Mouse (Mus musculus) kidney, adult 2 months (tissue): ENCODE measurements at regions not wholly inside any gene's neighbourhood (a gene's known extent, or its start where the extent isn't known, plus 50 kb on each side); places are given as distances from the start of the nearest gene placed in this dataset.
A peak's percentile ranks its signal among the peaks of the same experiment; 100 is the strongest.

Experiments used
- DNase-seq: peaks from one replicate; pipeline ENCODE4 v3.0.0; 2021
- H3K27ac ChIP-seq: fragments of 200-500 bp; 2 replicates; pipeline ENCODE4 v1.5.1; 2012; ENCODE audit warnings: low read depth, low read length, control low read depth, inconsistent platforms; ENCODE audit not compliant: insufficient read depth
- H3K27me3 ChIP-seq: fragments of 200-500 bp; replicated peaks from 2 replicates; pipeline ENCODE4 v1.6.1; 2012; ENCODE audit warnings: mild to moderate bottlenecking, moderate library complexity, low read length, inconsistent platforms; ENCODE audit not compliant: control insufficient read depth, insufficient read depth
- H3K36me3 ChIP-seq: fragments of 200-500 bp; 2 replicates; pipeline ENCODE4 v1.6.1; 2012; ENCODE audit warnings: mild to moderate bottlenecking, moderate library complexity, low read length, inconsistent platforms; ENCODE audit not compliant: control insufficient read depth, insufficient read depth
- H3K4me1 ChIP-seq: fragments of 200-500 bp; 2 replicates; pipeline ENCODE4 v1.6.1; 2011; ENCODE audit warnings: low read length; ENCODE audit not compliant: control insufficient read depth, insufficient read depth
- H3K4me3 ChIP-seq: fragments of 200-500 bp; 2 replicates; pipeline ENCODE4 v1.5.1; 2011; ENCODE audit warnings: mild to moderate bottlenecking, low read depth, low read length, control low read depth; ENCODE audit not compliant: insufficient read depth
- CTCF ChIP-seq: fragments of 200-500 bp; conservative IDR thresholded peaks from 2 replicates; pipeline ENCODE4 v1.5.1; 2011; ENCODE audit warnings: low read depth, mild to moderate bottlenecking, control low read depth, low read length, moderate library complexity, mixed read lengths; ENCODE audit not compliant: insufficient read depth, insufficient read length
- POLR2A ChIP-seq: fragments of 200-500 bp; IDR thresholded peaks from one replicate; pipeline ENCODE4 v1.6.1; 2011; ENCODE audit warnings: low read depth, low read length, control low read depth
- WGBS: fragments of 180-500 bp; shearing (Covaris S2); methylation state at CpG from one replicate; pipeline ENCODE4 v1.1.7; 2018; 5-methylcytosine and 5-hydroxymethylcytosine counted together

DNA sequence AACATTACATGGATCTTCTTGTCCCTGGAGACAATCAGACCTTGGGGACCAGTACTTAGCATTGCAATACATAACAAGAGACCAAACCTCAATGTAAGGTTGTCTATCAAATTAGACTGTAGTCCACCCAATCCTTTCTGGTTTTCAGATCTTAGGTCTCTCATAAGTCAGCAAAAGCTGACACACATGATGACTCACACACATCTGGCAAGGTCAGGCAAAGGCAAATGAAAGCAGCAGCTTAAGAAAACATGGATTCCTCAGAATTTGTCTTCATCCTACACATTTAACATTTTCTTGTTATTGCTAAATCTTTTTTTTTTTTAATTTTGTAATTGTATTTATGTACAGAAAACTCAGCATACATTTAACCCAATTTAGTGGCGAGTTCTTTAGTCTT is 52.0 kb downstream of the Gm11983 start:
- no peaks in the 10 kb centered on the region for H3K36me3 ChIP-seq
- WGBS: 94% methylated on average over 1 of the region's 1 CpGs
- H3K4me1 ChIP-seq: no peaks in the 10 kb centered on the region
- no peak overlapping the region for H3K4me3 ChIP-seq
- H3K27me3 ChIP-seq: no peaks in the 10 kb centered on the region
- DNase-seq: no peak
- TF ChIP-seq POLR2A (no peak), CTCF (no peak)
- H3K27ac ChIP-seq: no peak overlapping the region

DNA sequence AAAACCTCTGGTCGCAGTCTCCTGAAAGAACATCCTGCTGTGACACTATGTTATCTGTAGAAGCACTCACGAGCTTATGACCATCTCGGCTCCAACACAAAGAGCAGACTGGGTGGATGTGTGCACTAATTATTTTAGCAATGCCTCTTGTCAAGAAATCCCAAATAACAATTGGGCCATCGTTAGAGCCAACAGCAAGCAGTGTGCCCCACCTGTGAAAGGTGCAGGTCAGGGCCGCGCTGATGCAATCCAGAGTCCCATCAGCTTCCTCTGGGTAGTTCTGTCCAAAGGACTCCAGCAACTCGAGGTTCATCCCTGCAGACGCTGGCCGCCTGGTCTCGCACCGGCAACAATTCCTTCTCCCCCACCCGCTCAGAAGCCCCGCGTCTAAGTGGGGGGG is 54.6 kb downstream of the Gm11983 start:
- Histone ChIP-seq H3K27ac (no peak overlapping the region), H3K4me3 (no peak overlapping the region), H3K36me3 (no peaks in the 10 kb centered on the region), H3K27me3 (no peaks in the 10 kb centered on the region), H3K4me1 (no peaks in the 10 kb centered on the region)
- TF ChIP-seq POLR2A (no peak), CTCF (no peak)
- 92% methylated on average over 14 of the region's 14 CpGs for WGBS
- no peak for DNase-seq

DNA sequence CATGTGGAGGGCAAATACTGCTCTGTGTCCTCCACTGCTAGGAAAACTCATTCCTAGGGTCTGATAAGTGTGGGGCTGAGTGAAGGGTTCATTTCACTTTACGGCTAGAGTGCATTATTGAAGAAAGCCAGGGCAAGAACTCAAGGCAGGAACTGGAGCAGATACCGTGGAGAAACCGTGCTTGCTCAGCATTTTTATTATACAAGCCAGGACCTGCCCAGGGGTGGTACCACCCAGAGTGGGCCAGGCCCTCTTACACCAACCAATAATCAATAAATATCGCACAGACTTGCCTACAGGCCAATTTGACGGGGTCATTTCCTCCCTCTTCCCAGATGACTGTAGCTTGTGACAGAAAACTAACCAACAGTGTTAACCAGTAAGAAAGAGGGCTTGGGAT is 57.7 kb downstream of the Gm11983 start:
- H3K4me3 ChIP-seq: no peak overlapping the region

DNA sequence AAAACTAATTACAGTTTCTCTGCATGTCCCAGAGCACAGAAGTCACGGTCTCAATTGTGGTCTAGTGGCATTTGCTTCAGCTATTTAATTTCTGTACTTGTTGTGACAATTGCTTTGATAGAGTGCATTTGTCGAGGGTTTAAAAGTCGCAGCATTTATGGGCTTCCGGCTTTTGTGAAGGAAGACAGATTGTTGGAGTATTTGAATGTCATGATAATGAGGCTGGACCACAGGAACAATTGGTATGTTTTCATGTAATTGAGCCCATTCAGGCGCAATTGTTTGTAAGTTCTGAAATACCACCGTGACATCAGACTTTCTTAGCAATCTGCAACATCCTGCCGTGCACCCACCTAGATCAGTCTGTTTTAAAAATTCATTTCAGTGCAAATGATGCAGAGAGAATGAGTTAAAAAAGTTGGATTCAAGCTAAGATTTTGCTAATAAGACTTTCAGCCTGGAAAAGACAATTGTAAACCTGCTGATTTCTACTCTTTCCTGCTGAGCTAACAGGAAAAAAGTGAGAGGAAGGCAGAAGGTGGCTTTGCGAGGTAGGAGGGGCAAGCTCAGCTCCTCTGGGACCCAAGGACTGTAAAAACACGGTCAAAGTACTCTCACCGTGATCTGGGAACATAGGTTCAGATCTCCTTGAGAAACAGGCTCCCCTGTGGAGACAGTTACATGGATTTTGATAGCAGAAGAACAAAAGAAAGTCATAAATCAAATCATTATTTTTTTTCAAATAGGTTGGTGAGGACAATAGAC is 58.7 kb downstream of the Gm11983 start:
- Histone ChIP-seq H3K27ac (no peak overlapping the region), H3K27me3 (no peaks in the 10 kb centered on the region), H3K4me3 (no peak overlapping the region), H3K36me3 (no peaks in the 10 kb centered on the region), H3K4me1 (0 out of 2 replicates have a peak, but pooled peaks cover 3% of the 10 kb centered on the region)
- WGBS: 40% methylated on average over 10 of the region's 10 CpGs
- peak; percentile 52 for DNase-seq
- TF ChIP-seq CTCF: no peak
- no peak for TF ChIP-seq POLR2A

More for the DNA sequence above, 57.7 kb downstream of the Gm11983 start:
- WGBS: 62% methylated on average over 5 of the region's 5 CpGs
- Histone ChIP-seq H3K36me3 (no peaks in the 10 kb centered on the region), H3K27me3 (no peaks in the 10 kb centered on the region), H3K4me1 (0 out of 2 replicates have a peak, but pooled peaks cover under 1% of the 10 kb centered on the region), H3K27ac (no peak overlapping the region)
- no peak for DNase-seq
- TF ChIP-seq POLR2A: no peak
- no peak for TF ChIP-seq CTCF

DNA sequence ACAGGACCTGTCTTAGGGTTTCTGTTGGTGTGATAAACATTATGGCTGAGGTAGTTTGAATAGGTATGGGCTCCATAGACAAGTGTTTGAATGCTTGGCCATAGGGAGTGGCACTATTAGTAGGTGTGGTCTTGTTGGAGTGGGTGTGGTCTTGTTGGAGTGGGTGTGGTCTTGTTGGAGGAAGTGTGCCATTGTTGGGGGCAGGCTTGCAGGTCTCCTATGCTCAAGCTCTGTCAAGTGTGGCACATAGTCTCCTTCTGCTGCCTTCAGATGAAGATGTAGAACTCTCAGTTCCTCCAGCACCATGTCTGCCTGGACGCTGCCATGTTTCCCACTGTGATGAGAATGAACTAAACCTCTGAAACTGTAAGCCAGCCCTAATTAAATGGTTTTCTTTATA is 59.9 kb downstream of the Gm11983 start:
- no peak for DNase-seq
- WGBS: 94% methylated on average over 1 of the region's 1 CpGs

DNA sequence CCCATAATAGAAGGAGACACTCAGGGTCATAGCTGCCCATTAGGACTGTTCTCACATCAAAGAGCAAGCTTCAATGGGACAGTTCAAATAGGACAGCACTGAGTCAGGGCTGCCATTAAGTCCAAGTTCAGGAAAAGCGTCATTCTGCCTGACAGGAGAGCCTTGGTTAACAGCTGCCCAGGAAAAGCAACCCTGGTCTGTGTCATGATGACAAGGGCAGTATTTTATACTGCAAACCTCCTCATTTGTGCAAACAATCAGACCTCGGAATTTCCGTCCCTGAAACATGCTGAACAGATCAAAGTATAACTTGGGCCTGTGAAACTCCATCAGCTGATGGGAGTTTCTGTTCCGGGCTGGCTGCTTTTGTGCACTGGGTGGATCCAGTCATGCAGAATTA is 62.8 kb downstream of the Gm11983 start:
- H3K27ac ChIP-seq: no peak overlapping the region
- WGBS: 33% methylated on average over 4 of the region's 4 CpGs
- H3K4me3 ChIP-seq: no peak overlapping the region
- TF ChIP-seq CTCF (no peak), POLR2A (no peak)
- H3K36me3 ChIP-seq: no peaks in the 10 kb centered on the region
- H3K27me3 ChIP-seq: no peaks in the 10 kb centered on the region
- peak; percentile 14 for DNase-seq
- 0 out of 2 replicates have a peak, but pooled peaks cover 3% of the 10 kb centered on the region for H3K4me1 ChIP-seq

More for the DNA sequence above, 59.9 kb downstream of the Gm11983 start:
- no peak for TF ChIP-seq CTCF
- Histone ChIP-seq H3K27ac (no peak overlapping the region), H3K36me3 (no peaks in the 10 kb centered on the region), H3K27me3 (no peaks in the 10 kb centered on the region), H3K4me3 (no peak overlapping the region), H3K4me1 (0 out of 2 replicates have a peak, but pooled peaks cover 3% of the 10 kb centered on the region)

DNA sequence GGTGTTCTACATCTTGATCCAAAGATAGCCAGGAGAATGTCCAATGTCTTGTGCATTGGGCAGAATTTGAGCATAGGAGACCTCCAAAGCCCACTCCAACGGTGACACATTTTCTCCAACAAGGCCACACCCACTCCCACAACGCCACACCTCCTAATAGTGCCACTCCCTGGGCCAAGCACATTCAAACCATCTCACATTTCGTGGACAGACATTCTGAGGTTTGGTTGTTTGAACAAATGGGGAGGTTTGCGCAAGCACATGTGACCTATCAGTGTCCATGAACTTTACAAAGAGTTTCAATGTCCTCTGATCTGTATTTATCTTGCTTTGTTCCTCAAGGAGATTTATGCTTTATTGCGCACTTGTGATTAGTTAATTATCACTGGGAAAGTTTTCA is 63.5 kb downstream of the Gm11983 start:
- no peak for DNase-seq
- Histone ChIP-seq H3K27ac (no peak overlapping the region), H3K36me3 (no peaks in the 10 kb centered on the region), H3K4me1 (0 out of 2 replicates have a peak, but pooled peaks cover 3% of the 10 kb centered on the region), H3K4me3 (no peak overlapping the region), H3K27me3 (no peaks in the 10 kb centered on the region)
- TF ChIP-seq CTCF (no peak), POLR2A (no peak)
- WGBS: 78% methylated on average over 5 of the region's 5 CpGs
